Mouse (Mus musculus): Measurements from ENCODE around the gene Fam192a.

Gene Fam192a

GRCm38 (mm10) chr8:94571896-94572295 is 29.9 kb downstream of the Fam192a start:
- in situ Hi-C loops (cut with MboI) = no loop called here

GRCm38 (mm10) chr8:94569419-94569818 is 32.4 kb downstream of the Fam192a start:
- in situ Hi-C loops (cut with MboI) = no loop called here

GRCm38 (mm10) chr8:94568098-94568497 is 33.7 kb downstream of the Fam192a start:
- in situ Hi-C loops (cut with MboI) = no loop called here

- in situ Hi-C loops (cut with MboI) = no loop called here
These were observed 34.5 kb downstream of the Fam192a start for GRCm38 (mm10) chr8:94567159-94567849.

GRCm38 (mm10) chr8:94566446-94567158 is 35.2 kb downstream of the Fam192a start:
- in situ Hi-C loops (cut with MboI) = no loop called here

GRCm38 (mm10) chr8:94566033-94566432 is 35.8 kb downstream of the Fam192a start:
- in situ Hi-C loops (cut with MboI) = no loop called here

GRCm38 (mm10) chr8:94564421-94564820 is 37.4 kb downstream of the Fam192a start:
- in situ Hi-C loops (cut with MboI) = no loop called here

- in situ Hi-C loops (cut with MboI) = no loop called here
These were observed 40.5 kb downstream of the Fam192a start for GRCm38 (mm10) chr8:94561256-94561655.

- in situ Hi-C loops (cut with MboI) = no loop called here
These were observed 44.5 kb downstream of the Fam192a start for GRCm38 (mm10) chr8:94557281-94557680.

GRCm38 (mm10) chr8:94552696-94553095 is 49.1 kb downstream of the Fam192a start:
- in situ Hi-C loops (cut with MboI) = no loop called here

GRCm38 (mm10) chr8:94551471-94552422 is 50.0 kb downstream of the Fam192a start:
- in situ Hi-C loops (cut with MboI) = no loop called here

- in situ Hi-C loops (cut with MboI) = no loop called here
These were observed 51.8 kb downstream of the Fam192a start for GRCm38 (mm10) chr8:94549998-94550397.

GRCm38 (mm10) chr8:94549482-94549881 is 52.3 kb downstream of the Fam192a start:
- in situ Hi-C loops (cut with MboI) = no loop called here

GRCm38 (mm10) chr8:94549041-94549440 is 52.8 kb downstream of the Fam192a start:
- in situ Hi-C loops (cut with MboI) = no loop called here

- in situ Hi-C loops (cut with MboI) = no loop called here
These were observed 57.8 kb downstream of the Fam192a start for GRCm38 (mm10) chr8:94543981-94544380.

GRCm38 (mm10) chr8:94540889-94541795 is 60.7 kb downstream of the Fam192a start:
- in situ Hi-C loops (cut with MboI) = no loop called here

GRCm38 (mm10) chr8:94540025-94540424 is 61.8 kb downstream of the Fam192a start:
- in situ Hi-C loops (cut with MboI) = no loop called here

GRCm38 (mm10) chr8:94537456-94537855 is 64.3 kb downstream of the Fam192a start:
- in situ Hi-C loops (cut with MboI) = no loop called here

GRCm38 (mm10) chr8:94535631-94536030 is 66.2 kb downstream of the Fam192a start:
- in situ Hi-C loops (cut with MboI) = no loop called here

- in situ Hi-C loops (cut with MboI) = no loop called here
These were observed 67.2 kb downstream of the Fam192a start for GRCm38 (mm10) chr8:94534612-94535011.
